Mouse (Mus musculus) forebrain, postnatal 0 days (tissue): Measurements from ENCODE around the gene Igf1. TPM values are rescaled to one million over a fixed set of nuclear protein-coding genes. Genes with fewer than 3 reads are reported as not detected.

ENCODE experiments used
- ATAC-seq: fragments of 200-750 bp; cut with Nextera tagmentation; 2 replicates; pipeline ENCODE4 v1.8.0; 2017; ENCODE audit warnings: mild to moderate bottlenecking, moderate library complexity
- DNase-seq: peaks from one replicate; pipeline ENCODE4 v3.0.0-alpha.2; 2015
- H3K27ac ChIP-seq: fragments of 300-500 bp; sonication (generic); 2 replicates; pipeline ENCODE4 v1.5.1; 2014; ENCODE audit warnings: low read depth, mild to moderate bottlenecking, antibody characterized with exemption, low read length, moderate library complexity, mixed read lengths
- H3K27me3 ChIP-seq: fragments of 300-500 bp; sonication (generic); 2 replicates; pipeline ENCODE4 v1.6.1; 2014; ENCODE audit warnings: mild to moderate bottlenecking, low read length, mixed read lengths; ENCODE audit not compliant: insufficient read depth
- H3K36me3 ChIP-seq: fragments of 300-500 bp; sonication (generic); 2 replicates; pipeline ENCODE4 v1.6.1; 2014; ENCODE audit warnings: mild to moderate bottlenecking, moderate library complexity; ENCODE audit not compliant: insufficient read depth
- H3K4me1 ChIP-seq: fragments of 300-500 bp; sonication (generic); 2 replicates; pipeline ENCODE4 v1.6.1; 2014; ENCODE audit warnings: antibody characterized with exemption; ENCODE audit not compliant: insufficient read depth
- H3K4me2 ChIP-seq: fragments of 300-500 bp; sonication (generic); 2 replicates; pipeline ENCODE4 v1.6.1; 2014; ENCODE audit warnings: low read depth, mild to moderate bottlenecking, moderate library complexity
- H3K4me3 ChIP-seq: fragments of 300-500 bp; sonication (generic); 2 replicates; pipeline ENCODE4 v1.5.1; 2014; ENCODE audit warnings: low read depth, low read length, mixed read lengths
- H3K9ac ChIP-seq: fragments of 300-500 bp; sonication (generic); 2 replicates; pipeline ENCODE4 v1.6.1; 2014; ENCODE audit warnings: mild to moderate bottlenecking
- H3K9me3 ChIP-seq: fragments of 300-500 bp; sonication (generic); 2 replicates; pipeline ENCODE4 v1.6.1; 2016; ENCODE audit warnings: low read length
- CTCF ChIP-seq: sonication (generic); IDR thresholded peaks from 2 replicates; pipeline ENCODE4 v1.5.1; 2016; ENCODE audit warnings: antibody characterized with exemption, control low read depth, low read depth
- WGBS: fragments of 180-500 bp; shearing (Covaris S2); extraction: QIAGEN DNeasy Blood & Tissue Kit; methylation state at CpG from one replicate; pipeline ENCODE4 v1.1.7; 2014; 5-methylcytosine and 5-hydroxymethylcytosine counted together
- polyA plus RNA-seq: library from polyadenylated mRNA; unstranded; fragments of >200 nt; fragmentation: Nextera tagmentation; extraction: Ambion mirVana; gene quantifications from 2 replicates; pipeline ENCODE4 v1.2.1, GENCODE M21; 2015
- total RNA-seq: library from RNA; depleted of rRNA; stranded (reverse); fragments of >200 nt; gene quantifications from 2 replicates; pipeline ENCODE4 v1.2.3, GENCODE M21; 2014

Gene Igf1
- total and polyA plus RNA-seq, 2 experiments from 2014 or later, result 8.4 to 11.5 TPM

GRCm38 (mm10) chr10:87880071-87880785, 22.2 kb downstream of the Igf1 start:
- 94% methylated on average over 7 of the region's 7 CpGs for WGBS
- no peaks in the 10 kb centered on the region for H3K27me3 ChIP-seq
- no peak overlapping the region for H3K27ac ChIP-seq
- H3K9me3 ChIP-seq, result no peaks in the 10 kb centered on the region
- H3K4me3 ChIP-seq, result no peak overlapping the region
- DNase-seq (no peak), ATAC-seq (no peak)
- H3K36me3 ChIP-seq, result no peaks in the 10 kb centered on the region
- no peaks in the 10 kb centered on the region for H3K4me1 ChIP-seq
- TF ChIP-seq CTCF, result no peak
- H3K9ac ChIP-seq, result no peak overlapping the region
- H3K4me2 ChIP-seq, result no peak overlapping the region

GRCm38 (mm10) chr10:87885326-87886040, 27.4 kb downstream of the Igf1 start:
- no peaks in the 10 kb centered on the region for H3K27me3 ChIP-seq
- TF ChIP-seq CTCF, result no peak
- H3K27ac ChIP-seq, result no peak overlapping the region
- H3K9ac ChIP-seq, result no peak overlapping the region
- H3K4me1 ChIP-seq, result no peaks in the 10 kb centered on the region
- H3K4me3 ChIP-seq, result no peak overlapping the region
- H3K4me2 ChIP-seq, result no peak overlapping the region
- DNase-seq (no peak), ATAC-seq (no peak)
- H3K9me3 ChIP-seq, result no peaks in the 10 kb centered on the region
- 90% methylated on average over 2 of the region's 2 CpGs for WGBS
- H3K36me3 ChIP-seq, result no peaks in the 10 kb centered on the region

- H3K4me2 ChIP-seq, result no peak overlapping the region
- no peaks in the 10 kb centered on the region for H3K9me3 ChIP-seq
- no peak for DNase-seq
- H3K4me3 ChIP-seq, result no peak overlapping the region
- H3K36me3 ChIP-seq, result no peaks in the 10 kb centered on the region
- TF ChIP-seq CTCF, result no peak
- no peak overlapping the region for H3K9ac ChIP-seq
- no peaks in the 10 kb centered on the region for H3K4me1 ChIP-seq
- H3K27me3 ChIP-seq, result no peaks in the 10 kb centered on the region
- no peak for ATAC-seq
- H3K27ac ChIP-seq, result no peak overlapping the region
Measured at GRCm38 (mm10) chr10:87889850-87890249, 31.8 kb downstream of the Igf1 start.

- H3K27me3 ChIP-seq, result no peaks in the 10 kb centered on the region
- no peaks in the 10 kb centered on the region for H3K9me3 ChIP-seq
- H3K4me1 ChIP-seq, result no peaks in the 10 kb centered on the region
- H3K9ac ChIP-seq, result no peak overlapping the region
- H3K4me2 ChIP-seq, result no peak overlapping the region
- ATAC-seq (no peak), DNase-seq (no peak)
- no peak overlapping the region for H3K4me3 ChIP-seq
- H3K36me3 ChIP-seq, result no peaks in the 10 kb centered on the region
- TF ChIP-seq CTCF, result no peak
- no peak overlapping the region for H3K27ac ChIP-seq
Measured at GRCm38 (mm10) chr10:87892256-87892655, 34.2 kb downstream of the Igf1 start.

- H3K4me2 ChIP-seq, result no peak overlapping the region
- TF ChIP-seq CTCF, result no peak
- H3K27ac ChIP-seq, result no peak overlapping the region
- H3K27me3 ChIP-seq, result no peaks in the 10 kb centered on the region
- H3K4me1 ChIP-seq, result no peaks in the 10 kb centered on the region
- no peak for DNase-seq
- no peak for ATAC-seq
- WGBS, result 92% methylated on average over 1 of the region's 1 CpGs
- no peak overlapping the region for H3K4me3 ChIP-seq
- no peaks in the 10 kb centered on the region for H3K9me3 ChIP-seq
- H3K9ac ChIP-seq, result no peak overlapping the region
- no peaks in the 10 kb centered on the region for H3K36me3 ChIP-seq
Measured at GRCm38 (mm10) chr10:87893272-87893671, 35.2 kb downstream of the Igf1 start.

- Histone ChIP-seq H3K27me3 (no peaks in the 10 kb centered on the region), H3K4me2 (no peak overlapping the region), H3K9ac (no peak overlapping the region), H3K4me1 (no peaks in the 10 kb centered on the region), H3K4me3 (no peak overlapping the region), H3K9me3 (no peaks in the 10 kb centered on the region), H3K27ac (no peak overlapping the region), H3K36me3 (no peaks in the 10 kb centered on the region)
- 84% methylated on average over 4 of the region's 4 CpGs for WGBS
- no peak for ATAC-seq
- DNase-seq, result no peak
- TF ChIP-seq CTCF, result no peak
Measured at GRCm38 (mm10) chr10:87894461-87895120, 36.5 kb downstream of the Igf1 start.

GRCm38 (mm10) chr10:87895351-87895750, 37.3 kb downstream of the Igf1 start:
- DNase-seq, result no peak
- 63% methylated on average over 2 of the region's 2 CpGs for WGBS

More at GRCm38 (mm10) chr10:87895351-87895750, 37.3 kb downstream of the Igf1 start:
- no peaks in the 10 kb centered on the region for H3K4me1 ChIP-seq
- H3K27ac ChIP-seq, result no peak overlapping the region
- no peak overlapping the region for H3K4me3 ChIP-seq
- H3K9ac ChIP-seq, result no peak overlapping the region
- no peaks in the 10 kb centered on the region for H3K36me3 ChIP-seq
- H3K9me3 ChIP-seq, result no peaks in the 10 kb centered on the region
- no peak for ATAC-seq
- H3K27me3 ChIP-seq, result no peaks in the 10 kb centered on the region
- H3K4me2 ChIP-seq, result no peak overlapping the region
- TF ChIP-seq CTCF, result no peak
